Mouse (Mus musculus) hindbrain, embryonic 14.5 days (tissue): ENCODE data around the gene Olfr1256. TPM values are rescaled to one million over a fixed set of nuclear protein-coding genes. Genes with fewer than 3 reads are reported as not detected.

Experiments
- polyA plus RNA-seq: library from polyadenylated mRNA; unstranded; fragments of >200 nt; fragmentation: Nextera tagmentation; extraction: Ambion mirVana; gene quantifications from 2 replicates; pipeline ENCODE4 v1.2.1, GENCODE M21; 2014

Olfr1256 gene
- polyA plus RNA-seq, 1 experiment from 2014 or later, result not detected

Other genes with a start within 250 kb of the Olfr1256 start
- not detected in 2 replicates for gene Olfr1246, start 248.4 kb downstream of the Olfr1256 start, polyA plus RNA-seq
- gene Olfr1247, start 227.4 kb downstream of the Olfr1256 start, polyA plus RNA-seq, result 0.04 TPM in 1 of 2 replicates, not detected in the other
- not detected in 2 replicates for gene Olfr1248, start 223.3 kb downstream of the Olfr1256 start, polyA plus RNA-seq
- gene Olfr1249, start 206.6 kb downstream of the Olfr1256 start, polyA plus RNA-seq, result not detected in 2 replicates
- gene Olfr1250, start 180.1 kb downstream of the Olfr1256 start, polyA plus RNA-seq, result not detected in 2 replicates
- gene Olfr1251, start 169.6 kb downstream of the Olfr1256 start, polyA plus RNA-seq, result not detected in 2 replicates
- gene Olfr1252, start 116.5 kb downstream of the Olfr1256 start, polyA plus RNA-seq, result not detected in 2 replicates
- gene Olfr1253, start 84.5 kb downstream of the Olfr1256 start, polyA plus RNA-seq, result not detected in 2 replicates
- not detected in 2 replicates for gene Olfr1254, start 47.9 kb downstream of the Olfr1256 start, polyA plus RNA-seq
- gene Olfr1255, start 29.5 kb downstream of the Olfr1256 start, polyA plus RNA-seq, result not detected in 2 replicates
- 0.21 and 0.23 TPM in 2 replicates for gene Olfr48, start 6.7 kb upstream of the Olfr1256 start, polyA plus RNA-seq
- not detected in 2 replicates for gene Olfr1257, start 36.9 kb upstream of the Olfr1256 start, polyA plus RNA-seq
- gene Olfr1258, start 85.8 kb upstream of the Olfr1256 start, polyA plus RNA-seq, result not detected in 2 replicates
- gene Olfr1259, start 107.1 kb upstream of the Olfr1256 start, polyA plus RNA-seq, result not detected in 2 replicates
- gene Olfr1260, start 132.8 kb upstream of the Olfr1256 start, polyA plus RNA-seq, result not detected in 2 replicates
- not detected in 2 replicates for gene Olfr1261, start 149.7 kb upstream of the Olfr1256 start, polyA plus RNA-seq
- gene Olfr1262, start 158.6 kb upstream of the Olfr1256 start, polyA plus RNA-seq, result not detected in 2 replicates
- not detected in 2 replicates for gene Olfr1263, start 170.6 kb upstream of the Olfr1256 start, polyA plus RNA-seq
- not detected in 2 replicates for gene Olfr1264, start 184.0 kb upstream of the Olfr1256 start, polyA plus RNA-seq
- not detected in 2 replicates for gene Olfr1265, start 193.8 kb upstream of the Olfr1256 start, polyA plus RNA-seq
- gene Olfr140, start 222.0 kb upstream of the Olfr1256 start, polyA plus RNA-seq, result not detected in 2 replicates